Mouse (Mus musculus): ENCODE results near the gene Abca1. TPM values are rescaled to one million over a fixed set of nuclear protein-coding genes. Genes with fewer than 3 reads are reported as not detected.

Abca1 gene
- total and polyA plus RNA-seq, 3 experiments = 8.4 to 9.0 TPM; not detected in 1

DNA sequence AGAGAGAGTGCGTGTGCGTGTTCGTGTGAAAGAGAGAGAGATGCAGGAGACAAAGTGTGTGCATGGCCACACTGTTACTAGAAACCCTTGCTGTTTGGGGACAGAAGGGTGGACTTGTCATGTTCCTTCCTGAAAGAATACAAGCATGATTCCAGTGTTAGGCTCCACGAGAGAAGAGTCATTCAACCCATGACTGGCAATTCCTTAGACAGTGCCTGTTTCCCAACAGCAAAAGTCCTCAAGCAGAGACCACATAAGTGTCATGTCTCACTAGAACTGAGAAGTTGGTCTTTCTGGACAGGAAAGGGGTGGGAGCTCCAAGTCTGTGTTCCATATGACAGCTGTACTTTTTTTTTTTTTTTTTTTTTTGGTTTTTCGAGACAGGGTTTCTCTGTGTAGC lies 10.1 kb downstream of the Abca1 start:
- Histone ChIP-seq H3K4me3 (ENCODE audit: control insufficient read depth in 1 of 2, insufficient read depth in 1 of 2, low read depth in 2 of 2, low read length in 2 of 2) (no peak overlapping the region), H3K9ac (ENCODE audit: control insufficient read depth, low read depth, low read length, poor library complexity, severe bottlenecking) (no peak overlapping the region), H3K27me3 (ENCODE audit: control insufficient read depth in 1 of 2, insufficient read depth in 2 of 2, low read length in 2 of 2) (no peaks in the 10 kb centered on the region), H3K79me2 (ENCODE audit: control insufficient read depth, insufficient read depth, low read length, poor library complexity) (peaks cover 2% of the 10 kb centered on the region; the same call in 1 of the 2 replicates), H3K4me1 (ENCODE audit: control insufficient read depth in 1 of 2, insufficient read depth in 2 of 2, low read length in 2 of 2) (peaks cover 0 to 11% of the 10 kb centered on the region in 2 experiments; a peak in 3 of 4 replicates), H3K27ac (ENCODE audit: control insufficient read depth, low read depth, low read length) (no peak overlapping the region), H3K9me3 (replicated peaks; ENCODE audit: insufficient read depth, low read length) (no peaks in the 10 kb centered on the region), H3K36me3 (ENCODE audit: control insufficient read depth in 1 of 2, insufficient read depth in 2 of 2, low read length in 2 of 2) (peaks cover 0 to 17% of the 10 kb centered on the region in 2 experiments; a peak in 2 of 4 replicates)
- TF ChIP-seq RAD21 (IDR thresholded peaks at IDR 0.05; ENCODE audit: low read depth, low read length) = no peak
- no peak for TF ChIP-seq MAX (IDR thresholded peaks at IDR 0.05; ENCODE audit: low read length)
- TF ChIP-seq MYC (IDR thresholded peaks at IDR 0.05; ENCODE audit: low read depth, low read length) = no peak
- TF ChIP-seq MEF2A (IDR thresholded peaks at IDR 0.05; ENCODE audit: extremely low read depth, insufficient replicate concordance, low read depth, low read length, poor library complexity, severe bottlenecking) = no peak
- TF ChIP-seq TBP (IDR thresholded peaks at IDR 0.05; ENCODE audit: low read depth, low read length) = no peak
- no peak for TF ChIP-seq ZMIZ1 (IDR thresholded peaks at IDR 0.05; ENCODE audit: low read depth, low read length)
- no peak for TF ChIP-seq RCOR1 (IDR thresholded peaks at IDR 0.05; ENCODE audit: low read depth, low read length)
- no peak for TF ChIP-seq E2F4 (IDR thresholded peaks at IDR 0.05; ENCODE audit: borderline replicate concordance, low read depth, low read length)
- no peak for DNase-seq (ENCODE audit: low read depth, low spot score)

DNA sequence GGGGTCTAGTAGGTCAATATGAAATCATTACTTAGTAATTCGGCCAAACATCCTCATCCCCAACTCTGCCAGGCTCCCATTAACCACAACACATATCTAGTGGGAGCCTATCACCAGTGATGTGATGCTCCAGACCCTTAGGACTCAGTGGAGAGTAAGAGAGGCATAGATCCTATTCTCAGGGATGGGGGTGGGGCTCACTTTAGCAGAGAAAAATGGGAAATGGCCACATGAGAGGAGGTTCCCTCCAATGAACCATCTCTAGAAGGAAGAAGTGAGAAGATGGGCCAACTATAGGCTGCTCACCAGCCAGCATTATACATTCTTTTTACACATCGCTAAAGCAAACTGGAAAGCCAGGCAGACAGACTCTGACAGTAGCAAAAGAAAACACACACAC lies 10.9 kb downstream of the Abca1 start:
- no peak for TF ChIP-seq EP300 (IDR thresholded peaks at IDR 0.05; ENCODE audit: low read depth in 1 of 2, low read length in 2 of 2)
- Histone ChIP-seq H3K79me2 (ENCODE audit: control insufficient read depth, insufficient read depth, low read length, poor library complexity) (peaks cover 2% of the 10 kb centered on the region; the same call in 1 of the 2 replicates), H3K9ac (ENCODE audit: control insufficient read depth, low read depth, low read length, poor library complexity, severe bottlenecking) (no peak overlapping the region), H3K4me1 (ENCODE audit: control insufficient read depth in 1 of 2, insufficient read depth in 2 of 2, low read length in 2 of 2) (peaks cover 0 to 11% of the 10 kb centered on the region in 2 experiments; a peak in 3 of 4 replicates), H3K9me3 (replicated peaks; ENCODE audit: insufficient read depth, low read length) (no peaks in the 10 kb centered on the region), H3K4me3 (ENCODE audit: control insufficient read depth in 1 of 2, insufficient read depth in 1 of 2, low read depth in 2 of 2, low read length in 2 of 2) (no peak overlapping the region), H3K27me3 (ENCODE audit: control insufficient read depth in 1 of 2, insufficient read depth in 2 of 2, low read length in 2 of 2) (no peaks in the 10 kb centered on the region), H3K36me3 (ENCODE audit: control insufficient read depth in 1 of 2, insufficient read depth in 2 of 2, low read length in 2 of 2) (peaks cover 0 to 17% of the 10 kb centered on the region in 2 experiments; a peak in 2 of 4 replicates), H3K27ac (ENCODE audit: control insufficient read depth, low read depth, low read length) (no peak overlapping the region)
- DNase-seq (ENCODE audit: low read depth, low spot score) = no peak

DNA sequence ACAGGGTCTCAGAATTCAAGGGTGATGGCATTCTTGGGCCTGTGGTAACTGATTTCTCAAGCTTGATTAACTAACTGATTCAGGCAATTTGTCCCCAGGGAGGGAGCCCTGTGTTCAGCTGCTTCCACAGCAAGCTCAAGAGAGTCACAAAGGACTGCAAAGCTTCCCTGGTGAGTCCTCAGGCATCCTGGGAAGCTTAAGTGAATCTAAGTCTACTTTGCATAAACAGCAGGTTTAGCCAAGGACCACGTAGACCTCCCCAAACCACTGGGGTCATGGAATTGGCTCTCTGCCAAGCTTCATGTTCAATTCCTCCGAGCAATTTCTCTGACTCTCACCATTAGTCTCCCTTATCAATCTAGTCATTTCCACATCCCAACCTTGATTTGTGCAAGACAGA lies 12.2 kb downstream of the Abca1 start:
- no peak overlapping the region for H3K4me3 ChIP-seq (ENCODE audit: control insufficient read depth in 1 of 2, insufficient read depth in 1 of 2, low read depth in 2 of 2, low read length in 2 of 2)
- H3K9me3 ChIP-seq (replicated peaks; ENCODE audit: insufficient read depth, low read length) = no peaks in the 10 kb centered on the region
- DNase-seq (ENCODE audit: low read depth, low spot score) = no peak
- peaks cover 0 to 11% of the 10 kb centered on the region in 2 experiments; a peak in 3 of 4 replicates for H3K4me1 ChIP-seq (ENCODE audit: control insufficient read depth in 1 of 2, insufficient read depth in 2 of 2, low read length in 2 of 2)
- TF ChIP-seq ZMIZ1 (IDR thresholded peaks at IDR 0.05; ENCODE audit: low read depth, low read length) (no peak), MAZ (IDR thresholded peaks at IDR 0.05; ENCODE audit: low read depth, low read length) (no peak), POLR2AphosphoS2 (IDR thresholded peaks at IDR 0.05; ENCODE audit: low read length) (no peak), SIN3A (IDR thresholded peaks at IDR 0.05; ENCODE audit: low read length) (no peak), USF1 (IDR thresholded peaks at IDR 0.05; ENCODE audit: low read depth, low read length) (no peak), CTCF (IDR thresholded peaks at IDR 0.05 in 2 of 3, conservative IDR thresholded peaks at IDR 0.05 in 1 of 3; ENCODE audit: control insufficient read depth in 1 of 3, insufficient read depth in 1 of 3, low read depth in 2 of 3, low read length in 3 of 3, poor library complexity in 1 of 3, severe bottlenecking in 1 of 3) (no peak), RAD21 (IDR thresholded peaks at IDR 0.05; ENCODE audit: low read depth, low read length) (no peak), NELFE (IDR thresholded peaks at IDR 0.05; ENCODE audit: low read depth, low read length) (no peak), UBTF (IDR thresholded peaks at IDR 0.05; ENCODE audit: borderline replicate concordance, insufficient read depth, low read depth, low read length) (no peak), HCFC1 (IDR thresholded peaks at IDR 0.05; ENCODE audit: low read depth, low read length) (no peak), TCF12 (IDR thresholded peaks at IDR 0.05; ENCODE audit: low read depth, low read length) (no peak), JUND (IDR thresholded peaks at IDR 0.05; ENCODE audit: low read depth, low read length) (no peak), BHLHE40 (IDR thresholded peaks at IDR 0.05; ENCODE audit: borderline replicate concordance, low read depth, low read length) (no peak), ZC3H11A (IDR thresholded peaks at IDR 0.05; ENCODE audit: low read depth, low read length) (no peak)
- H3K79me2 ChIP-seq (ENCODE audit: control insufficient read depth, insufficient read depth, low read length, poor library complexity) = no peaks in the 10 kb centered on the region; the same call in 1 of the 2 replicates
- H3K9ac ChIP-seq (ENCODE audit: control insufficient read depth, low read depth, low read length, poor library complexity, severe bottlenecking) = no peak overlapping the region
- no peak overlapping the region for H3K27ac ChIP-seq (ENCODE audit: control insufficient read depth, low read depth, low read length)
- H3K36me3 ChIP-seq (ENCODE audit: control insufficient read depth in 1 of 2, insufficient read depth in 2 of 2, low read length in 2 of 2) = peaks cover 1 to 17% of the 10 kb centered on the region in 2 experiments; a peak in 3 of 4 replicates
- H3K27me3 ChIP-seq (ENCODE audit: control insufficient read depth in 1 of 2, insufficient read depth in 2 of 2, low read length in 2 of 2) = no peaks in the 10 kb centered on the region

All from MEL (cell line).